28 mouse cellular contexts compared by ENCODE assay signal in the genomic region with DNA sequence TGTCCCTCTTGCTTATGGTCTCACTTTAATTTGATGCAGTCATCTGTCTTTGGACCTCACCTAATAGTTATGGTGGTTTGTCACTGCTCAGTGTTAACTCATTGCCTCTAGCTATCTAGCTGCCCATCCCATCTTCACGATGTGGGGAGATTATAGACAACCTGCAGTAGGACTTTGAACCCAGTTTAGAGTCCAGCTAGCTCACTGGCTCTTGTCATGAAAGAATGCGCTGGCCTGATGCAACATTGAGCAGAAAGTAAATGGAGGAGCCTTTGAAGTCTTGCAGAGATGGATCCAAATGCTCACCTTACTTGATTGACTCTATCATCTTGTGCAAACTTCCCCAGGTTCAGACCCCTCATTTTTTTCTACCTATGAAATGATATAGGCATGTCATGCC.
"Had no signal": no experiment of that assay in that cellular context is flagged by ENCODE, and none has a peak within 500 bp of the region (broad histone marks: within the 10 kb centered on the region; RNA-seq: fewer than 3 reads in every experiment).

No protein-coding gene starts in this region.

- H3K4me3 ChIP-seq: embryonic facial prominence, embryonic 10.5 days; embryonic facial prominence, embryonic 12.5 days; embryonic facial prominence, embryonic 13.5 days; embryonic facial prominence, embryonic 15.5 days; erythroblast, embryonic 14.5 days; forebrain, embryonic 10.5 days; forebrain, embryonic 12.5 days; forebrain, embryonic 13.5 days; forebrain, embryonic 15.5 days; gastrocnemius, adult 2 months had no signal

- ATAC-seq: forebrain, embryonic 13.5 days; forebrain, embryonic 14.5 days; forebrain, embryonic 15.5 days; forebrain, embryonic 16.5 days; forebrain, postnatal 0 days had no signal

- H3K9me3 ChIP-seq: embryonic facial prominence, embryonic 10.5 days; embryonic facial prominence, embryonic 12.5 days; embryonic facial prominence, embryonic 13.5 days; embryonic facial prominence, embryonic 15.5 days; forebrain, embryonic 10.5 days; forebrain, embryonic 12.5 days; forebrain, embryonic 13.5 days; forebrain, embryonic 15.5 days had no signal

- H3K4me2 ChIP-seq: embryonic facial prominence, embryonic 12.5 days; embryonic facial prominence, embryonic 13.5 days; embryonic facial prominence, embryonic 15.5 days; forebrain, embryonic 12.5 days; forebrain, embryonic 13.5 days; forebrain, embryonic 15.5 days had no signal

- H3K36me3 ChIP-seq: embryonic facial prominence, embryonic 10.5 days; embryonic facial prominence, embryonic 12.5 days; embryonic facial prominence, embryonic 13.5 days; embryonic facial prominence, embryonic 15.5 days; forebrain, embryonic 10.5 days; forebrain, embryonic 12.5 days; forebrain, embryonic 15.5 days had no signal

- H3K27me3 ChIP-seq: embryonic facial prominence, embryonic 12.5 days; embryonic facial prominence, embryonic 13.5 days; embryonic facial prominence, embryonic 15.5 days; forebrain, embryonic 12.5 days; forebrain, embryonic 13.5 days; forebrain, embryonic 15.5 days had no signal

- DNase-seq: cerebellum, adult 2 months; cerebellum, adult 8-10 months; cerebellum, adult 9-10 months; cerebellum, adult 9-11 months; cerebellum, postnatal 10 days; cerebellum, postnatal 14 days; cerebellum, postnatal 25 days; cerebellum, postnatal 36 days; embryo, embryonic 11 days; forebrain, postnatal 0 days; gastrocnemius, adult 2 months; gastrocnemius, postnatal 10 days; gastrocnemius, postnatal 14 days; gastrocnemius, postnatal 25 days; gastrocnemius, postnatal 36 days; heart, adult 11 months; heart, adult 18-20 months had no signal

- H3K4me1 ChIP-seq: embryonic facial prominence, embryonic 12.5 days; embryonic facial prominence, embryonic 13.5 days; embryonic facial prominence, embryonic 15.5 days; forebrain, embryonic 10.5 days; forebrain, embryonic 12.5 days; forebrain, embryonic 13.5 days; forebrain, embryonic 15.5 days had no signal

- H3K9ac ChIP-seq: embryonic facial prominence, embryonic 12.5 days; embryonic facial prominence, embryonic 13.5 days; embryonic facial prominence, embryonic 15.5 days; forebrain, embryonic 12.5 days; forebrain, embryonic 13.5 days; forebrain, embryonic 15.5 days; forebrain, postnatal 0 days had no signal

- H3K27ac ChIP-seq: embryonic facial prominence, embryonic 10.5 days; embryonic facial prominence, embryonic 12.5 days; embryonic facial prominence, embryonic 13.5 days; embryonic facial prominence, embryonic 15.5 days; forebrain, embryonic 10.5 days; forebrain, embryonic 12.5 days; forebrain, embryonic 13.5 days; forebrain, embryonic 15.5 days; gastrocnemius, adult 2 months had no signal
